Mouse (Mus musculus): ENCODE measurements around the gene Crybb3. TPM values are rescaled to one million over a fixed set of nuclear protein-coding genes. Genes with fewer than 3 reads are reported as not detected.

Gene Crybb3
- polyA plus RNA-seq, 1 experiment, result 4.8 TPM

- DNase-seq, result no peak
- no peak overlapping the region for H3K4me3 ChIP-seq (ENCODE audit: control insufficient read depth, insufficient read depth, low read length)
- 94% methylated on average over 9 of the region's 9 CpGs for WGBS
- no peaks in the 10 kb centered on the region for H3K4me1 ChIP-seq (replicated peaks; ENCODE audit: control insufficient read depth, insufficient read depth, low read length)
- no peak for TF ChIP-seq CTCF (IDR thresholded peaks at IDR 0.05; ENCODE audit: borderline replicate concordance, control insufficient read depth, extremely low read depth, insufficient read depth, low read length, poor library complexity)
- TF ChIP-seq POLR2A (IDR thresholded peaks at IDR 0.05; ENCODE audit: control insufficient read depth, extremely low read depth, insufficient read depth, low read length, poor library complexity), result no peak
- no peaks in the 10 kb centered on the region for H3K27me3 ChIP-seq (ENCODE audit: control insufficient read depth, insufficient read depth, low read length)
- H3K36me3 ChIP-seq (ENCODE audit: control insufficient read depth, insufficient read depth, low read length), result no peaks in the 10 kb centered on the region
- H3K27ac ChIP-seq (ENCODE audit: control insufficient read depth, insufficient read depth, low read length), result no peak overlapping the region
These were observed 364 bp downstream of the Crybb3 start for GRCm38 (mm10) chr5:113081020-113081419.

- no peaks in the 10 kb centered on the region for H3K4me1 ChIP-seq (replicated peaks; ENCODE audit: control insufficient read depth, insufficient read depth, low read length)
- 33% methylated on average over 21 of the region's 21 CpGs for WGBS
- H3K36me3 ChIP-seq (ENCODE audit: control insufficient read depth, insufficient read depth, low read length), result no peaks in the 10 kb centered on the region
- no peak overlapping the region for H3K27ac ChIP-seq (ENCODE audit: control insufficient read depth, insufficient read depth, low read length)
- H3K27me3 ChIP-seq (ENCODE audit: control insufficient read depth, insufficient read depth, low read length), result no peaks in the 10 kb centered on the region
- H3K4me3 ChIP-seq (ENCODE audit: control insufficient read depth, insufficient read depth, low read length), result no peak overlapping the region
- TF ChIP-seq POLR2A (IDR thresholded peaks at IDR 0.05; ENCODE audit: control insufficient read depth, extremely low read depth, insufficient read depth, low read length, poor library complexity) (no peak), CTCF (IDR thresholded peaks at IDR 0.05; ENCODE audit: borderline replicate concordance, control insufficient read depth, extremely low read depth, insufficient read depth, low read length, poor library complexity) (no peak)
- DNase-seq, result peak; percentile 27
These were observed 1.6 kb downstream of the Crybb3 start for GRCm38 (mm10) chr5:113079783-113080182.

GRCm38 (mm10) chr5:113078686-113079085 is 2.7 kb downstream of the Crybb3 start:
- no peak overlapping the region for H3K4me3 ChIP-seq (ENCODE audit: control insufficient read depth, insufficient read depth, low read length)
- TF ChIP-seq POLR2A (IDR thresholded peaks at IDR 0.05; ENCODE audit: control insufficient read depth, extremely low read depth, insufficient read depth, low read length, poor library complexity), result no peak
- no peak for TF ChIP-seq CTCF (IDR thresholded peaks at IDR 0.05; ENCODE audit: borderline replicate concordance, control insufficient read depth, extremely low read depth, insufficient read depth, low read length, poor library complexity)
- no peak for DNase-seq
- H3K4me1 ChIP-seq (replicated peaks; ENCODE audit: control insufficient read depth, insufficient read depth, low read length), result no peaks in the 10 kb centered on the region
- H3K36me3 ChIP-seq (ENCODE audit: control insufficient read depth, insufficient read depth, low read length), result no peaks in the 10 kb centered on the region
- 66% methylated on average over 5 of the region's 5 CpGs for WGBS
- H3K27ac ChIP-seq (ENCODE audit: control insufficient read depth, insufficient read depth, low read length), result no peak overlapping the region
- no peaks in the 10 kb centered on the region for H3K27me3 ChIP-seq (ENCODE audit: control insufficient read depth, insufficient read depth, low read length)

GRCm38 (mm10) chr5:113070017-113070416 is 11.4 kb downstream of the Crybb3 start, which contains the start of gene Crybb2:
Crybb2 (minus strand) TSS chr5:113070117.
- Histone ChIP-seq H3K4me3 (ENCODE audit: control insufficient read depth, insufficient read depth, low read length) (no peak within 1 kb of the TSS), H3K27ac (ENCODE audit: control insufficient read depth, insufficient read depth, low read length) (no peak within 1 kb of the TSS), H3K4me1 (replicated peaks; ENCODE audit: control insufficient read depth, insufficient read depth, low read length) (no peaks in the 10 kb centered on the region), H3K27me3 (ENCODE audit: control insufficient read depth, insufficient read depth, low read length) (no peaks in the 10 kb centered on the region), H3K36me3 (ENCODE audit: control insufficient read depth, insufficient read depth, low read length) (no peaks in the 10 kb centered on the region)
- no peak for TF ChIP-seq CTCF (IDR thresholded peaks at IDR 0.05; ENCODE audit: borderline replicate concordance, control insufficient read depth, extremely low read depth, insufficient read depth, low read length, poor library complexity)
- TF ChIP-seq POLR2A (IDR thresholded peaks at IDR 0.05; ENCODE audit: control insufficient read depth, extremely low read depth, insufficient read depth, low read length, poor library complexity), result no peak
- no peak for DNase-seq

- WGBS, result 12% methylated on average over 16 of the region's 16 CpGs
- no peak overlapping the region for H3K27ac ChIP-seq (ENCODE audit: control insufficient read depth, insufficient read depth, low read length)
- H3K27me3 ChIP-seq (ENCODE audit: control insufficient read depth, insufficient read depth, low read length), result no peaks in the 10 kb centered on the region
- no peaks in the 10 kb centered on the region for H3K36me3 ChIP-seq (ENCODE audit: control insufficient read depth, insufficient read depth, low read length)
- DNase-seq, result peak; percentile 80
- no peak overlapping the region for H3K4me3 ChIP-seq (ENCODE audit: control insufficient read depth, insufficient read depth, low read length)
- peak; percentile 90 for TF ChIP-seq CTCF (IDR thresholded peaks at IDR 0.05; ENCODE audit: borderline replicate concordance, control insufficient read depth, extremely low read depth, insufficient read depth, low read length, poor library complexity)
- no peak for TF ChIP-seq POLR2A (IDR thresholded peaks at IDR 0.05; ENCODE audit: control insufficient read depth, extremely low read depth, insufficient read depth, low read length, poor library complexity)
- H3K4me1 ChIP-seq (replicated peaks; ENCODE audit: control insufficient read depth, insufficient read depth, low read length), result no peaks in the 10 kb centered on the region
These were observed 27.1 kb downstream of the Crybb3 start for GRCm38 (mm10) chr5:113054308-113054707.

GRCm38 (mm10) chr5:113050581-113051185 is 30.7 kb downstream of the Crybb3 start:
- no peak for DNase-seq
- no peaks in the 10 kb centered on the region for H3K36me3 ChIP-seq (ENCODE audit: control insufficient read depth, insufficient read depth, low read length)
- TF ChIP-seq POLR2A (IDR thresholded peaks at IDR 0.05; ENCODE audit: control insufficient read depth, extremely low read depth, insufficient read depth, low read length, poor library complexity) (no peak), CTCF (IDR thresholded peaks at IDR 0.05; ENCODE audit: borderline replicate concordance, control insufficient read depth, extremely low read depth, insufficient read depth, low read length, poor library complexity) (no peak)
- H3K4me1 ChIP-seq (replicated peaks; ENCODE audit: control insufficient read depth, insufficient read depth, low read length), result no peaks in the 10 kb centered on the region
- 81% methylated on average over 7 of the region's 7 CpGs for WGBS
- no peak overlapping the region for H3K4me3 ChIP-seq (ENCODE audit: control insufficient read depth, insufficient read depth, low read length)
- H3K27ac ChIP-seq (ENCODE audit: control insufficient read depth, insufficient read depth, low read length), result no peak overlapping the region
- H3K27me3 ChIP-seq (ENCODE audit: control insufficient read depth, insufficient read depth, low read length), result no peaks in the 10 kb centered on the region

- DNase-seq, result no peak
- TF ChIP-seq CTCF (IDR thresholded peaks at IDR 0.05; ENCODE audit: borderline replicate concordance, control insufficient read depth, extremely low read depth, insufficient read depth, low read length, poor library complexity) (no peak), POLR2A (IDR thresholded peaks at IDR 0.05; ENCODE audit: control insufficient read depth, extremely low read depth, insufficient read depth, low read length, poor library complexity) (no peak)
- H3K4me1 ChIP-seq (replicated peaks; ENCODE audit: control insufficient read depth, insufficient read depth, low read length), result no peaks in the 10 kb centered on the region
- H3K4me3 ChIP-seq (ENCODE audit: control insufficient read depth, insufficient read depth, low read length), result no peak overlapping the region
- H3K27me3 ChIP-seq (ENCODE audit: control insufficient read depth, insufficient read depth, low read length), result no peaks in the 10 kb centered on the region
- H3K36me3 ChIP-seq (ENCODE audit: control insufficient read depth, insufficient read depth, low read length), result no peaks in the 10 kb centered on the region
- no peak overlapping the region for H3K27ac ChIP-seq (ENCODE audit: control insufficient read depth, insufficient read depth, low read length)
These were observed 31.5 kb downstream of the Crybb3 start for GRCm38 (mm10) chr5:113049876-113050275.
